Mouse (Mus musculus) heart, adult 2 months (tissue): ENCODE data around the gene Gpr19.

Experiments used
- CTCF ChIP-seq: fragments of 200-600 bp; IDR thresholded peaks from 2 replicates; pipeline ENCODE4 v1.8.1; 2022; ENCODE audit warnings: antibody characterized with exemption, mild to moderate bottlenecking, moderate library complexity
- POLR2A ChIP-seq: fragments of 200-500 bp; IDR thresholded peaks from 2 replicates; pipeline ENCODE4 v1.6.1; 2011; ENCODE audit warnings: mild to moderate bottlenecking, low read depth, low read length, control low read depth; ENCODE audit not compliant: insufficient read depth

DNA sequence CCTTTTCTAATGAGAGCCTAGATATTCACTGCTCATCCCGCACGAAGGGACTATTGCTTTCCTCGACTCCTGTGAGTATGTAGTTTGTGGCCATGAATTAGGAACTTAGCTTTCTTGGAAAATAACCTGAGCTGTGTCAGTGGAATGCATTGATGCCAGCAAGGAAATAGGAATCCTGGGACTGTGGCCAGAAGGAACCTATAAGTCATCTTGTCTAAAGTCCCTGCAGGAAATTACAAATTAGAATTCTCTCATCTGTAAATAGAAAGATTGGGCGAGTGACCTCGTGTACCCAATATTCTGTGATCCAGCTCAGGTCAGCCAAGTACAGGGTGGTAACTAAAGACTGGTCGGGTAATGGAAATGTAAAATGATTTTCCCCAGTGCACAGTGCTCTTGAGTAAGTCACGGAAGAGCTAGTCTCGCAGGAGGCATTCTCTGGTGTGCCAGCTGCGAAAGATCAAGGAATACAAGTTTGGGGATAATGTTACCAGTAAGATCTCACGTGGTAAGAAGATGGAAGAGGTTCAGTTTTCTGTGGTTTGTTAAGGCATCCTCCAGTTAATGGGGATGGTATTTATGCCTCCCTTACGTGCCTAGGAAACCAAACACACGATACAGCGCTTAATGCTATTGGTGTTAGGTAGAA, 45.5 kb upstream of the Gpr19 start:
- TF ChIP-seq CTCF (no peak), POLR2A (no peak)
